Mouse (Mus musculus) left cerebral cortex, adult 9 months (tissue): ENCODE data around the gene Olfr853.

ENCODE experiments used
- DNase-seq, 2 experiments: peaks; one replicate each; pipeline ENCODE4 v3.0.0; 2022; ENCODE audit warnings: low spot score in 2 of 2

The Olfr853 gene

GRCm38 (mm10) chr9:19540976-19541375 lies at the start of gene Olfr853:
TSS of gene Olfr853 (minus strand) at chr9:19541076.
- no peak for DNase-seq

- no peak for DNase-seq
Measured at GRCm38 (mm10) chr9:19582317-19582716, 41.4 kb upstream of the Olfr853 start, which contains the start of gene Olfr855. TSS of gene Olfr855 (plus strand) at chr9:19582617.

- DNase-seq, result no peak
Measured at GRCm38 (mm10) chr9:19567282-19567681, 26.4 kb upstream of the Olfr853 start, which contains the start of gene Olfr854. TSS of gene Olfr854 (minus strand) at chr9:19567382.

- no peak for DNase-seq
Measured at GRCm38 (mm10) chr9:19492995-19493394, 47.9 kb downstream of the Olfr853 start, which contains the start of gene Olfr851. TSS of gene Olfr851 (plus strand) at chr9:19493295.
